Mouse (Mus musculus) ES-E14 (cell line): ENCODE measurements around the gene Senp3. TPM values are rescaled to one million over a fixed set of nuclear protein-coding genes. Genes with fewer than 3 reads are reported as not detected.

Experiments
- DNase-seq: peaks from one replicate; pipeline ENCODE4 v3.0.0-alpha.2; 2013; ENCODE audit warnings: low read depth, low spot score
- H3K27ac ChIP-seq: 2 replicates; pipeline ENCODE4 v1.5.1; 2012; ENCODE audit warnings: low read depth, mild to moderate bottlenecking, low read length, moderate library complexity, mixed read lengths; ENCODE audit not compliant: poor library complexity, insufficient read depth, severe bottlenecking
- H3K36me3 ChIP-seq: 2 replicates; pipeline ENCODE4 v1.6.1; 2012; ENCODE audit warnings: mild to moderate bottlenecking, low read length, moderate library complexity, mixed read lengths; ENCODE audit not compliant: control insufficient read depth, poor library complexity, insufficient read depth, severe bottlenecking
- H3K4me1 ChIP-seq, 2 experiments: fragments of 150-350 bp in 1 of 2; sonication (generic) in 1 of 2; 2 replicates each; pipeline ENCODE4 v1.6.1; 2012; ENCODE audit warnings: low read length in 2 of 2, mild to moderate bottlenecking in 1 of 2, mixed read lengths in 1 of 2; ENCODE audit not compliant: control insufficient read depth in 2 of 2, insufficient read depth in 2 of 2, poor library complexity in 1 of 2
- H3K4me3 ChIP-seq, 2 experiments: fragments of 150-350 bp in 1 of 2; sonication (generic) in 1 of 2; 2 replicates each; pipeline ENCODE4 v1.5.1; 2012; ENCODE audit warnings: low read length in 2 of 2, low read depth in 1 of 2, mild to moderate bottlenecking in 1 of 2, mixed read lengths in 1 of 2; ENCODE audit not compliant: insufficient read depth in 1 of 2, poor library complexity in 1 of 2, severe bottlenecking in 1 of 2
- H3K9ac ChIP-seq: 2 replicates; pipeline ENCODE4 v1.6.1; 2012; ENCODE audit warnings: low read depth, mild to moderate bottlenecking, low read length, mixed read lengths; ENCODE audit not compliant: poor library complexity, insufficient read depth, severe bottlenecking
- H3K9me3 ChIP-seq: fragments of 150-350 bp; sonication (generic); 2 replicates; pipeline ENCODE4 v1.6.1; 2012; ENCODE audit warnings: low read depth, mild to moderate bottlenecking, low read length; ENCODE audit not compliant: control insufficient read depth, insufficient read depth
- CHD2 ChIP-seq: IDR thresholded peaks from 2 replicates; pipeline ENCODE4 v1.6.1; 2014; ENCODE audit warnings: mild to moderate bottlenecking, low read depth, low read length, inconsistent platforms
- HCFC1 ChIP-seq: IDR thresholded peaks from 2 replicates; pipeline ENCODE4 v1.6.1; 2012; ENCODE audit warnings: low read length, inconsistent platforms, borderline replicate concordance; ENCODE audit not compliant: insufficient read depth
- MAFK ChIP-seq: IDR thresholded peaks from 2 replicates; pipeline ENCODE4 v1.6.1; 2014; ENCODE audit warnings: mild to moderate bottlenecking, low read depth, low read length, inconsistent platforms; ENCODE audit not compliant: insufficient read depth
- ZC3H11A ChIP-seq: IDR thresholded peaks from 2 replicates; pipeline ENCODE4 v1.6.1; 2012; ENCODE audit warnings: low read depth, mild to moderate bottlenecking, inconsistent platforms, low read length, borderline replicate concordance
- ZNF384 ChIP-seq: IDR thresholded peaks from 2 replicates; pipeline ENCODE4 v1.6.1; 2012; ENCODE audit warnings: low read depth, low read length, inconsistent platforms
- in situ Hi-C, 2 experiments: fragments of 600-800 bp; cut with MboI; formaldehyde crosslinking; loops; one replicate each; pipeline ENCODE4 v1.15.1; 2025; ENCODE audit warnings: low sequenced_read_pairs in 2 of 2, inconsistent platforms in 1 of 2; ENCODE audit not compliant: unreplicated experiment in 2 of 2
- total RNA-seq: library from RNA; depleted of rRNA; stranded (reverse); fragments of 300-350 nt; gene quantifications from 2 replicates; pipeline ENCODE4 v1.2.3, GENCODE M21; 2012

Gene Senp3
- total RNA-seq, 1 experiment = 282 TPM

DNA sequence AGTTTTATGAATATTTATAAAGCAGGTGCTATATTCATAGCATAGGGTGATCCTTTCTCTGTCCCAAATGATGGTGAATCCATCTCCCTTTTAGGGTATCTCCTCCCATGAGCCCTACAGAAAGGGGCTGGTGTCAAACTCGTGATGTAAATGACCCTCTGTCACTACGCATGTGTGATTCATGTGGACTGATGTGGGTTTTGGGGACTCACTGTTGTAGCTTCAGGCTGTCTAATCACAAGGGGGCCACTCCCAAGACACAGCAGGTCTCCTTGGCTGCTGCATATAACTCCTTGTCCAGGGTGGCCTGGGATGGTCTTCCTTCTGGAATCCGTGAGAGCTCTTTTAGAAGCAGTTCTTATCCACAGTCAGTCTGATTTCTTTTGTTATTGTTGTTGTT, 28.6 kb upstream of the Senp3 start:
- Histone ChIP-seq H3K36me3 (no peaks in the 10 kb centered on the region), H3K9ac (peak overlapping the region; percentile 63; the same call in 1 of the 2 replicates), H3K4me3 (no peak overlapping the region), H3K27ac (peak overlapping the region; percentile 98), H3K4me1 (peaks cover 16 to 21% of the 10 kb centered on the region in 2 experiments), H3K9me3 (no peaks in the 10 kb centered on the region)
- in situ Hi-C loops = loop anchor here in 1 of 2 experiments (10.0 kb wide), 1 partner anchor 56 kb away; the partner anchor contains the start of gene Sox15
- no peak for DNase-seq
- TF ChIP-seq HCFC1 = no peak
- TF ChIP-seq CHD2 = no peak
- no peak for TF ChIP-seq ZC3H11A
- no peak for TF ChIP-seq ZNF384
- no peak for TF ChIP-seq MAFK

GRCm38 (mm10) chr11:69709554-69710446, 27.9 kb upstream of the Senp3 start:
- DNase-seq = no peak
- TF ChIP-seq MAFK (no peak), HCFC1 (no peak), CHD2 (no peak), ZC3H11A (no peak), ZNF384 (no peak)

GRCm38 (mm10) chr11:69708614-69709265, 26.9 kb upstream of the Senp3 start:
- Histone ChIP-seq H3K27ac (peak overlapping the region; percentile 98), H3K9ac (peak overlapping the region; percentile 63), H3K4me3 (no peak overlapping the region), H3K9me3 (no peaks in the 10 kb centered on the region), H3K4me1 (peaks cover 20 to 26% of the 10 kb centered on the region in 2 experiments), H3K36me3 (no peaks in the 10 kb centered on the region)
- DNase-seq = no peak
- in situ Hi-C loops = no loop called here
- no peak for TF ChIP-seq HCFC1
- no peak for TF ChIP-seq ZNF384
- TF ChIP-seq ZC3H11A = no peak
- TF ChIP-seq MAFK = no peak
- TF ChIP-seq CHD2 = no peak

More at GRCm38 (mm10) chr11:69709554-69710446, 27.9 kb upstream of the Senp3 start:
- Histone ChIP-seq H3K27ac (peak overlapping the region; percentile 98), H3K9ac (peak overlapping the region; percentile 63; the same call in 1 of the 2 replicates), H3K4me1 (peaks cover 20 to 25% of the 10 kb centered on the region in 2 experiments), H3K36me3 (no peaks in the 10 kb centered on the region), H3K4me3 (no peak overlapping the region; a peak in 1 of 4 replicates), H3K9me3 (no peaks in the 10 kb centered on the region)
- in situ Hi-C loops = loop anchor here in 1 of 2 experiments (10.0 kb wide), 1 partner anchor 55 kb away; the partner anchor contains the start of gene Sox15

- peak overlapping the region; percentile 49; the same call in 1 of the 2 replicates for H3K9ac ChIP-seq
- no peaks in the 10 kb centered on the region for H3K9me3 ChIP-seq
- in situ Hi-C loops = no loop called here
- no peaks in the 10 kb centered on the region for H3K36me3 ChIP-seq
- DNase-seq = no peak
- peaks cover 18 to 26% of the 10 kb centered on the region in 2 experiments for H3K4me1 ChIP-seq
- TF ChIP-seq MAFK = no peak
- TF ChIP-seq HCFC1 = no peak
- TF ChIP-seq ZC3H11A = no peak
- TF ChIP-seq ZNF384 = no peak
- no peak for TF ChIP-seq CHD2
- no peak overlapping the region for H3K4me3 ChIP-seq
- peak overlapping the region; percentile 98 for H3K27ac ChIP-seq
These were observed 26.0 kb upstream of the Senp3 start for GRCm38 (mm10) chr11:69707873-69708381.
